Mouse (Mus musculus): Measurements from ENCODE around the gene Pak7.

Gene Pak7

GRCm38 (mm10) chr2:136050793-136051615 lies 336.8 kb downstream of the Pak7 start:
- peak; percentile 37 to 39 for DNase-seq (ENCODE audit: low spot score in 2 of 2)

GRCm38 (mm10) chr2:136048464-136048863 lies 339.3 kb downstream of the Pak7 start:
- no peak for DNase-seq (ENCODE audit: low spot score in 2 of 2)

Data from right cerebral cortex, postnatal 10 days (tissue).